Mouse (Mus musculus) forebrain, postnatal 0 days (tissue): Measurements from ENCODE around the gene Hist1h1c. TPM values are rescaled to one million over a fixed set of nuclear protein-coding genes. Genes with fewer than 3 reads are reported as not detected.

ENCODE experiments used
- ATAC-seq: fragments of 200-750 bp; cut with Nextera tagmentation; 2 replicates; pipeline ENCODE4 v1.8.0; 2017; ENCODE audit warnings: mild to moderate bottlenecking, moderate library complexity
- DNase-seq: peaks from one replicate; pipeline ENCODE4 v3.0.0-alpha.2; 2015
- H3K27ac ChIP-seq: fragments of 300-500 bp; sonication (generic); 2 replicates; pipeline ENCODE4 v1.5.1; 2014; ENCODE audit warnings: low read depth, mild to moderate bottlenecking, antibody characterized with exemption, low read length, moderate library complexity, mixed read lengths
- H3K27me3 ChIP-seq: fragments of 300-500 bp; sonication (generic); 2 replicates; pipeline ENCODE4 v1.6.1; 2014; ENCODE audit warnings: mild to moderate bottlenecking, low read length, mixed read lengths; ENCODE audit not compliant: insufficient read depth
- H3K36me3 ChIP-seq: fragments of 300-500 bp; sonication (generic); 2 replicates; pipeline ENCODE4 v1.6.1; 2014; ENCODE audit warnings: mild to moderate bottlenecking, moderate library complexity; ENCODE audit not compliant: insufficient read depth
- H3K4me1 ChIP-seq: fragments of 300-500 bp; sonication (generic); 2 replicates; pipeline ENCODE4 v1.6.1; 2014; ENCODE audit warnings: antibody characterized with exemption; ENCODE audit not compliant: insufficient read depth
- H3K4me2 ChIP-seq: fragments of 300-500 bp; sonication (generic); 2 replicates; pipeline ENCODE4 v1.6.1; 2014; ENCODE audit warnings: low read depth, mild to moderate bottlenecking, moderate library complexity
- H3K4me3 ChIP-seq: fragments of 300-500 bp; sonication (generic); 2 replicates; pipeline ENCODE4 v1.5.1; 2014; ENCODE audit warnings: low read depth, low read length, mixed read lengths
- H3K9ac ChIP-seq: fragments of 300-500 bp; sonication (generic); 2 replicates; pipeline ENCODE4 v1.6.1; 2014; ENCODE audit warnings: mild to moderate bottlenecking
- H3K9me3 ChIP-seq: fragments of 300-500 bp; sonication (generic); 2 replicates; pipeline ENCODE4 v1.6.1; 2016; ENCODE audit warnings: low read length
- CTCF ChIP-seq: sonication (generic); IDR thresholded peaks from 2 replicates; pipeline ENCODE4 v1.5.1; 2016; ENCODE audit warnings: antibody characterized with exemption, control low read depth, low read depth
- WGBS: fragments of 180-500 bp; shearing (Covaris S2); extraction: QIAGEN DNeasy Blood & Tissue Kit; methylation state at CpG from one replicate; pipeline ENCODE4 v1.1.7; 2014; 5-methylcytosine and 5-hydroxymethylcytosine counted together
- polyA plus RNA-seq: library from polyadenylated mRNA; unstranded; fragments of >200 nt; fragmentation: Nextera tagmentation; extraction: Ambion mirVana; gene quantifications from 2 replicates; pipeline ENCODE4 v1.2.1, GENCODE M21; 2015
- total RNA-seq: library from RNA; depleted of rRNA; stranded (reverse); fragments of >200 nt; gene quantifications from 2 replicates; pipeline ENCODE4 v1.2.3, GENCODE M21; 2014

Gene Hist1h1c
- total and polyA plus RNA-seq, 2 experiments from 2014 or later: 24.0 to 475 TPM

DNA sequence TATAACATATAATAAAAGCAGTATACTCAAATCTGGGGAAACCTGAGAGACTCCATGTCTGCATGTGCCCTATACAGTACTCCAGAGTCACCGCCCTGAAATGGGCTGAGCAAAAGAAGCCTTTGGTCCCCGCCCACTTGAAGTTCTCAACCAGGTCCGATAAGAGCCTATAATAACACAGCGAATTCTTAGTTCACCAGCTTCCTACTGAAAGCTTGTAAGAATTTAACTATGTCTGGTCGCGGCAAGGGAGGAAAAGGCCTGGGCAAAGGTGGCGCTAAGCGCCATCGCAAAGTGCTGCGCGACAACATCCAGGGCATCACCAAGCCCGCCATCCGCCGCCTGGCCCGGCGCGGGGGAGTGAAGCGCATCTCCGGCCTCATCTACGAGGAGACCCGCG is 18.2 kb downstream of the Hist1h1c start, which contains the start of gene Hist1h4b:
Hist1h4b (plus strand) TSS at position 224 of the 400 bp plus-strand sequence.
- TF ChIP-seq CTCF: 0 out of 2 replicates have a peak, but pooled peaks have one; percentile 14
- H3K27me3 ChIP-seq: no peaks in the 10 kb centered on the region

DNA sequence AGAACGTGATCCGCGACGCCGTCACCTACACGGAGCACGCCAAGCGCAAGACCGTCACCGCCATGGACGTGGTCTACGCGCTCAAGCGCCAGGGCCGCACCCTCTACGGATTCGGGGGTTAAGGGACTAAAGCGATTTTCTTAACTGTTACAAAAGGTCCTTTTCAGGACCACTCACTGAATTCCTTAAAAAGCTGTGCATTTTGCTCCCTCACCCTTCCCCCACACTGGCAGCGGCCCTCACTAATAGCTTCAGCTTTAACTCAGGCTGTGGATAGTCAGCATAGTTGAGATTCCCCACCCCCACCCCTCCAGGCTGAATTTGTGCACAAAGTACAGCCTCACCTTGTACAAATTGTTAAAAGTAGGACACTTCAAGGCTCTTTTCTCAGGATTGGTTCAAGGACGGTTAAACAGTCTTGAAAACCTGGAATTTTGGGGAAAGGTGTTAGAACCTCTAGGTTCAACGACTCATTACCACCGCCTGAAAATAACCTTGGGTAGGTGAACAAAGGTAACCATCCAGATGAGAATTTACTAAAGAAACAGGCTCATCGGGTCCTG is 18.7 kb downstream of the Hist1h1c start:
- peak overlapping the region; percentile 62 for H3K4me2 ChIP-seq
- no peaks in the 10 kb centered on the region for H3K9me3 ChIP-seq
- no peak for TF ChIP-seq CTCF
- H3K4me1 ChIP-seq: peaks cover 6% of the 10 kb centered on the region; the same call in 1 of the 2 replicates
- ATAC-seq: peak; percentile 18
- H3K9ac ChIP-seq: peak overlapping the region; percentile 48
- WGBS: 2% methylated on average over 18 of the region's 23 CpGs
- H3K4me3 ChIP-seq: peak overlapping the region; percentile 36
- peak overlapping the region; percentile 79 for H3K27ac ChIP-seq
- no peaks in the 10 kb centered on the region for H3K36me3 ChIP-seq
- DNase-seq: peak; percentile 38
- no peaks in the 10 kb centered on the region for H3K27me3 ChIP-seq

More for the DNA sequence above, 18.2 kb downstream of the Hist1h1c start, which contains the start of gene Hist1h4b:
- peak within 1 kb of the TSS; percentile 62 for H3K4me2 ChIP-seq
- H3K4me1 ChIP-seq: peaks cover 6% of the 10 kb centered on the region; the same call in 1 of the 2 replicates
- DNase-seq (peak; percentile 94), ATAC-seq (peak; percentile 76)
- peak within 1 kb of the TSS; percentile 79 for H3K27ac ChIP-seq
- H3K36me3 ChIP-seq: no peaks in the 10 kb centered on the region
- H3K4me3 ChIP-seq: peak within 1 kb of the TSS; percentile 36
- under 1% methylated on average over 17 of the region's 22 CpGs for WGBS
- H3K9ac ChIP-seq: peak within 1 kb of the TSS; percentile 48
- H3K9me3 ChIP-seq: no peaks in the 10 kb centered on the region

DNA sequence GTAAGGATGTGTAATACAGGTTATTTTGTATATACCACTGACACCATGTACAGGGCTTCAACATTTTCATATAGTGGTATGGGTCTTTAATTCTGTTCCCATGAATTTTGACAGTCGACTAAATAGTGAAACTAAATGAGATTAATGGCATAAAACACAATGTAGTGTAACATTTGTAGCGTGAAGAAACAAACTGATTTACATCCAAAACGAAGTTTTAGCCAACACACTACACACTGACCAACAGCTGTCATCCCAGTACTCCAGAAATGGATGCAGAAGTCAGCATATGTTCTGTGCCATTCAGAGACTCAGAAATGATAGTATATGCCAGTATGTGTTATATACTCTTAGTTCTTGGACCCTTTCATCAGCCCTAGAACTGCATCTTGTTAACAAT is 19.3 kb downstream of the Hist1h1c start:
- TF ChIP-seq CTCF: no peak
- H3K4me3 ChIP-seq: no peak overlapping the region
- DNase-seq (no peak), ATAC-seq (no peak)
- no peak overlapping the region for H3K27ac ChIP-seq
- no peak overlapping the region for H3K4me2 ChIP-seq
- no peaks in the 10 kb centered on the region for H3K9me3 ChIP-seq
- H3K9ac ChIP-seq: no peak overlapping the region
- H3K36me3 ChIP-seq: no peaks in the 10 kb centered on the region
- WGBS: 42% methylated on average over 3 of the region's 3 CpGs
- peaks cover 7% of the 10 kb centered on the region; the same call in 1 of the 2 replicates for H3K4me1 ChIP-seq
- no peaks in the 10 kb centered on the region for H3K27me3 ChIP-seq

DNA sequence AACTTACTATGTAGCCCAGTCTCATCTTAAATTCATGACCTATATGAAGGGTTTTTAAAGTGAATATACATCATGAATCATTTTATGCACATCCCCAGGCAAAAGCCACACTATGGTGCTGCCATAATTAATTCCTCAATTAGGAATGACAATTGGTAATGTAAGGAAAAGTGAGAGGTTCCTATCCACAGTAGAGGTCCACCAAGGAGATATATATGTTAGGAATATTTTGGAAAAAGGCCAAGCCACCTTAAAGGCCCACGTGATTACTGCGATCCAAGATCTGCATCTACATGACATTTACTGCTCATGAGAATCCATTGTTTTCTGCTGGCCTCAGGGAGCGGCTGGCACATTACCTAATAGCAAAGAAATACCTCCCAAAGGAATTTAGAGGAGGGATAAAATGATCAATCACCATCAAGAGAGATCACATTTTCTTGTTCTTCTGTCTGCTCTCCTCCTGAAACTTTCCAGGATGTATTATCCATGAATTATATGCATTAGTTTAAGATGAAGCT is 20.7 kb downstream of the Hist1h1c start:
- Histone ChIP-seq H3K36me3 (no peaks in the 10 kb centered on the region), H3K4me3 (no peak overlapping the region), H3K4me1 (peaks cover 15% of the 10 kb centered on the region), H3K9me3 (no peaks in the 10 kb centered on the region), H3K9ac (no peak overlapping the region), H3K4me2 (no peak overlapping the region), H3K27me3 (no peaks in the 10 kb centered on the region), H3K27ac (no peak overlapping the region)
- no peak for TF ChIP-seq CTCF
- ATAC-seq (no peak), DNase-seq (no peak)
- WGBS: 70% methylated on average over 3 of the region's 3 CpGs

DNA sequence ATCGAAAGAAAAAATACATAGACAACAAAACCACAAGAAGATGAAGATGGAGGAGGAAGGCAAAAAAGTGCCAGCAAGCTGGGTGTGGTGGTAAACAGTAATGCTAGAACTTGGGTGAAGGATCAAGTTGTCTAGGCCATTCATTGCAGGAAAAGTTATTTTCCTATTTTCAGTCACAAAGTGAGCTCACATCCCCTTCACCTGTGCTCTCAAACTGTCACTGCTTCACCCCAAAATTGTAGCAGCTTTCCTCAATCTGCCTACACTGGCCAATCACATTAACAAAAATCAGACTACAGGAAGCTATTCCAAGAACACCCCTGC is 21.3 kb downstream of the Hist1h1c start:
- Histone ChIP-seq H3K36me3 (no peaks in the 10 kb centered on the region), H3K27ac (peak overlapping the region; percentile 83; the same call in 1 of the 2 replicates), H3K4me1 (peaks cover 17% of the 10 kb centered on the region), H3K4me3 (no peak overlapping the region), H3K9ac (0 out of 2 replicates have a peak overlapping the region, but pooled peaks have one; percentile 57), H3K9me3 (no peaks in the 10 kb centered on the region), H3K4me2 (no peak overlapping the region; the same call in 1 of the 2 replicates), H3K27me3 (no peaks in the 10 kb centered on the region)
- DNase-seq (no peak), ATAC-seq (no peak)
- no peak for TF ChIP-seq CTCF
- 80% methylated on average over 1 of the region's 1 CpGs for WGBS

DNA sequence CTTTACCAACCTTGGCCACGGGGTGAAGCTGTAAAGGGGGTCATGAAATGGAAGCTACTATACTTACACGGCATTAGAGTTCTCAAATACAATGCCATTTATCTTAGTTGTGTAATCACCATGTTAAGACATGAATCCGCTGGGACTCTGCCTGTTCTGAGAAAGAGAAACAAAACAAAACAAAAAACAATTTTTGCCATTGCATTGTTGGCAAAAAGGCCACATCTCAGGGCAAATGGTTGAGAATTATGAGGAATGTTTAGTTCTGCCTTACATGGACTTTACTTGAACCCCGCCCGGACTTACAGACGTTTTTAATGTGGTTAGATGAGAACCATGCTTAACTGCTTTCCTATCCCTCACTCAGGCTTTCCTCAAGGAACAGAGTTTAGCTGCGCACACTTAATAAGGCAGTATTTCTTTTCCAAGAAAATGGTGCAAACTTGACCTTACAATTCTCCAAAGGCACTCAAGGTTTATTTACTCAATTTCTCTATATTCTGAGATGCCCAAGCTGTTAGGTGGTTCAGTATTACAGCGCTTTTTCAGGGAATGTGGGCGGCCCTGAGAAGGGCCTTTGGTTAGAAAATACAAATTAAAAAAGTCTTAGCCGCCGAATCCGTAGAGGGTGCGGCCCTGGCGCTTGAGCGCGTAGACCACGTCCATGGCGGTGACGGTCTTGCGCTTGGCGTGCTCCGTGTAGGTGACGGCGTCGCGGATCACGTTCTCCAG is 21.8 kb downstream of the Hist1h1c start:
- peak; percentile 28 for ATAC-seq
- peak; percentile 56 for DNase-seq
- WGBS: 2% methylated on average over 19 of the region's 27 CpGs

More for the DNA sequence above, 21.8 kb downstream of the Hist1h1c start:
- peak overlapping the region; percentile 52 for H3K4me3 ChIP-seq
- H3K27ac ChIP-seq: peak overlapping the region; percentile 83
- H3K27me3 ChIP-seq: no peaks in the 10 kb centered on the region
- H3K4me1 ChIP-seq: peaks cover 17% of the 10 kb centered on the region
- TF ChIP-seq CTCF: peak; percentile 47
- peak overlapping the region; percentile 57 for H3K9ac ChIP-seq
- H3K4me2 ChIP-seq: peak overlapping the region; percentile 77
- H3K9me3 ChIP-seq: no peaks in the 10 kb centered on the region
- H3K36me3 ChIP-seq: no peaks in the 10 kb centered on the region
